Mouse (Mus musculus) ES-Bruce4 (cell line): Measurements from ENCODE around the gene Ndufa6. TPM values are rescaled to one million over a fixed set of nuclear protein-coding genes. Genes with fewer than 3 reads are reported as not detected.

ENCODE experiments used
- H3K27ac ChIP-seq: 2 replicates; pipeline ENCODE4 v1.5.1; 2012; ENCODE audit warnings: low read length, inconsistent platforms; ENCODE audit not compliant: insufficient read depth
- H3K27me3 ChIP-seq: 2 replicates; pipeline ENCODE4 v1.6.1; 2012; ENCODE audit warnings: mild to moderate bottlenecking, low read length, inconsistent platforms; ENCODE audit not compliant: control insufficient read depth, poor library complexity, insufficient read depth, severe bottlenecking
- H3K36me3 ChIP-seq: 2 replicates; pipeline ENCODE4 v1.6.1; 2012; ENCODE audit warnings: inconsistent platforms, mild to moderate bottlenecking, low read length, moderate library complexity; ENCODE audit not compliant: control insufficient read depth, poor library complexity, insufficient read depth, severe bottlenecking
- H3K4me1 ChIP-seq: one replicate; pipeline ENCODE4 v1.8.1; 2011; ENCODE audit warnings: low read length; ENCODE audit not compliant: control insufficient read depth, insufficient read depth
- H3K4me3 ChIP-seq: 2 replicates; pipeline ENCODE4 v1.5.1; 2011; ENCODE audit warnings: low read depth, mild to moderate bottlenecking, low read length
- H3K9ac ChIP-seq: 2 replicates; pipeline ENCODE4 v1.6.1; 2012; ENCODE audit warnings: low read depth, mild to moderate bottlenecking, inconsistent platforms; ENCODE audit not compliant: poor library complexity, severe bottlenecking
- H3K9me3 ChIP-seq: replicated peaks from 2 replicates; pipeline ENCODE4 v1.6.1; 2012; ENCODE audit warnings: mild to moderate bottlenecking, low read length, inconsistent platforms; ENCODE audit not compliant: control insufficient read depth, poor library complexity, insufficient read depth, severe bottlenecking
- CTCF ChIP-seq: IDR thresholded peaks from one replicate; pipeline ENCODE4 v1.8.1; 2011; ENCODE audit warnings: low read depth, low read length
- EP300 ChIP-seq: IDR thresholded peaks from 2 replicates; pipeline ENCODE4 v1.6.1; 2011; ENCODE audit warnings: low read depth, low read length; ENCODE audit not compliant: insufficient read depth
- POLR2A ChIP-seq: IDR thresholded peaks from one replicate; pipeline ENCODE4 v1.8.1; 2011; ENCODE audit warnings: low read length; ENCODE audit not compliant: insufficient read depth
- polyA plus RNA-seq: library from polyadenylated mRNA; stranded (reverse); fragments of >200 nt; gene quantifications from 2 replicates; pipeline ENCODE4 v1.2.4, GENCODE M21; 2011; ENCODE audit warnings: low read depth; ENCODE audit not compliant: missing spikeins, insufficient read depth, insufficient read length

Ndufa6 gene
- polyA plus RNA-seq, 1 experiment: 236 TPM

- H3K27me3 ChIP-seq: no peaks in the 10 kb centered on the region
- H3K27ac ChIP-seq: no peak overlapping the region
- no peak for TF ChIP-seq POLR2A
- no peak for TF ChIP-seq CTCF
- TF ChIP-seq EP300: no peak
- H3K9ac ChIP-seq: no peak overlapping the region
- peaks cover 4% of the 10 kb centered on the region for H3K4me1 ChIP-seq
- no peak overlapping the region for H3K4me3 ChIP-seq
- peaks cover 5% of the 10 kb centered on the region; the same call in 1 of the 2 replicates for H3K36me3 ChIP-seq
- H3K9me3 ChIP-seq: no peaks in the 10 kb centered on the region
These were observed 14.4 kb downstream of the Ndufa6 start for GRCm38 (mm10) chr15:82339634-82340254.

GRCm38 (mm10) chr15:82339150-82339549 is 15.0 kb downstream of the Ndufa6 start:
- Histone ChIP-seq H3K4me3 (no peak overlapping the region), H3K36me3 (peaks cover 8% of the 10 kb centered on the region), H3K9ac (no peak overlapping the region), H3K4me1 (peaks cover 4% of the 10 kb centered on the region), H3K9me3 (no peaks in the 10 kb centered on the region), H3K27ac (no peak overlapping the region), H3K27me3 (no peaks in the 10 kb centered on the region)
- TF ChIP-seq CTCF (no peak), EP300 (no peak), POLR2A (no peak)

- H3K9ac ChIP-seq: peak within 1 kb of the TSS; percentile 68
- H3K9me3 ChIP-seq: no peaks in the 10 kb centered on the region
- peaks cover 8% of the 10 kb centered on the region for H3K36me3 ChIP-seq
- TF ChIP-seq CTCF (no peak), POLR2A (peak; percentile 59), EP300 (0 out of 2 replicates have a peak, but pooled peaks have one; percentile 7)
- H3K4me1 ChIP-seq: peaks cover 4% of the 10 kb centered on the region
- no peaks in the 10 kb centered on the region for H3K27me3 ChIP-seq
- H3K27ac ChIP-seq: no peak within 1 kb of the TSS
- peak within 1 kb of the TSS; percentile 85 for H3K4me3 ChIP-seq
These were observed 15.5 kb downstream of the Ndufa6 start, which contains the start of the genes Naga, Pheta2 and Smdt1 for GRCm38 (mm10) chr15:82338593-82339112. Gene Naga (minus strand): TSS chr15:82338925. Gene Pheta2 (plus strand): TSS chr15:82338942. Gene Smdt1 (plus strand): TSS chr15:82338959.

- TF ChIP-seq EP300 (no peak), CTCF (no peak), POLR2A (no peak)
- Histone ChIP-seq H3K27ac (no peak overlapping the region), H3K4me1 (peaks cover 4% of the 10 kb centered on the region)
These were observed 16.2 kb downstream of the Ndufa6 start for GRCm38 (mm10) chr15:82337875-82338274.

GRCm38 (mm10) chr15:82336629-82337028 is 17.5 kb downstream of the Ndufa6 start:
- H3K4me3 ChIP-seq: no peak overlapping the region
- peaks cover 8% of the 10 kb centered on the region for H3K36me3 ChIP-seq
- H3K4me1 ChIP-seq: peaks cover 4% of the 10 kb centered on the region
- no peak overlapping the region for H3K27ac ChIP-seq
- TF ChIP-seq CTCF: no peak
- TF ChIP-seq POLR2A: no peak
- TF ChIP-seq EP300: no peak
- no peaks in the 10 kb centered on the region for H3K27me3 ChIP-seq
- H3K9ac ChIP-seq: no peak overlapping the region
- no peaks in the 10 kb centered on the region for H3K9me3 ChIP-seq

More at GRCm38 (mm10) chr15:82337875-82338274, 16.2 kb downstream of the Ndufa6 start:
- H3K36me3 ChIP-seq: peaks cover 8% of the 10 kb centered on the region
- peak overlapping the region; percentile 68 for H3K9ac ChIP-seq
- H3K4me3 ChIP-seq: peak overlapping the region; percentile 85
- no peaks in the 10 kb centered on the region for H3K27me3 ChIP-seq
- no peaks in the 10 kb centered on the region for H3K9me3 ChIP-seq

GRCm38 (mm10) chr15:82335194-82335593 is 18.9 kb downstream of the Ndufa6 start:
- no peaks in the 10 kb centered on the region for H3K27me3 ChIP-seq
- H3K27ac ChIP-seq: no peak overlapping the region
- H3K36me3 ChIP-seq: peaks cover 8% of the 10 kb centered on the region
- H3K9ac ChIP-seq: no peak overlapping the region
- no peaks in the 10 kb centered on the region for H3K4me1 ChIP-seq
- H3K9me3 ChIP-seq: no peaks in the 10 kb centered on the region
- no peak overlapping the region for H3K4me3 ChIP-seq
- no peak for TF ChIP-seq POLR2A
- TF ChIP-seq CTCF: no peak
- TF ChIP-seq EP300: no peak
